Mouse (Mus musculus): ENCODE measurements around the gene Cel.
A peak's percentile ranks its signal among the peaks of the same experiment; 100 is the strongest.

Gene Cel

GRCm38 (mm10) chr2:28563303-28563702 is at the start of gene Cel:
Gene Cel (minus strand): TSS chr2:28563403.
- no peak for DNase-seq

DNA sequence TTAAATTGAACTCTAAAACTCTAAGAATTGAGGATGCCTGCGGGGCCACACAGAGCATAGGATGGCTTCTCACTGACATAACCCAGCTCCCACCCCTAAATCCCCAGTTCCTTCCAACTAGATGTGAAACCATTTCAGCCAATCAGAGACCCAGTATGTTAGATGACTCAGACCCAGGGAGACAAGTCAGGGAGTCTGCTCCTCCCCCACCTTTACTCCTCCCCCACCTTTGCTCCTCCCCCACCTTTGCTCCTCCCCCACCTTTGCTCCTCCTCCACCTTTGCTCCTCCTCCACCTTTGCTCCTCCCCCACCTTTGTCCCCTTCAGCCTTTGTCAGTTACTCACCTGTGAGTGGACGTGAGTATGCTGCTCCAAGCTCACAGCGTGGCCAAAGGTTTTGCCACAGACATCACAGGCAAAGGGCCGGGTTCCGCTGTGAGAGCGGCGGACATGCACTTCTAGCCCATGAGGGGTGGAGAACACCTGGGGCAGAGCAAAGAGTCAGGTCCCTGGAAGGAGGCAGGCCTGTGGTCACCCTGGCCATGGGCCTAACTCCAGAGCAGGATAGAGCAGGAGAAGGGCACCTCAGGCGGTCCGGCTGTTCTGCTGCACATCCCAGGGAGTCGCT is 49.3 kb upstream of the Cel start:
- no peak for DNase-seq

- no peak for DNase-seq
These were observed 48.2 kb upstream of the Cel start for GRCm38 (mm10) chr2:28611407-28611787.

DNA sequence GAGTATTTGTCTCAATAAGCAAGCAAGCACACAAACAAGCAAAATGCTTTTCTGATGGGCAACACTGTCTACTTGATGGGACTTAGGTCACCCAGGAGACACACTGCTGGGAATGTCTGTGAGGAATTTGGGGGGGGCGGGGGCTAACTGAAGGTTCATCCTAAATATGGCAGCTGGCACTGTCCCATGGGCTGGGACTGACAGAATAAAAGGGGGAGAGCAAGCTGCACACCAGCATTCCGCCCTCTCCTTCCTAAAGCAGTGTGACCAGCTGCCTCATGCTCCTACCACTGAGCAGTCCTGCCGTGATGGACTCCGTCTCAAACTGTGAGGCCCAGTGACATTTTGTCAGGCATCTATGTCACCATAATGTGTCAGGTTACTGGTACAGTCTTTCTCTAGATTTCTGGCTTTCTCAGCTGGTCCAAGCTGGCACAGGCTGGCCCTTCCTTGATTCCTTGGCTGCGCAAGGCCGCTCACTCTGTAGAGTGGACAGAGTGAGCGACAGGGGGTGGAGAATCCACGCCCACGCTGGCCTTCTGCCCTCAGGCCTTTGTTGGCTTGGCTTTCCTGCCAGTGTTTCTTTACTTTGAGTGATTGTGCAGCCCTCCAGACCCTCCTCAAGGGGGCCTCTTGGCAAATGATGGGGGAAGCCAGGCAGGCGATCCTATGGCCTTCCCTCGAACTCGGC is 47.7 kb upstream of the Cel start:
- peak; percentile 16 for DNase-seq

DNA sequence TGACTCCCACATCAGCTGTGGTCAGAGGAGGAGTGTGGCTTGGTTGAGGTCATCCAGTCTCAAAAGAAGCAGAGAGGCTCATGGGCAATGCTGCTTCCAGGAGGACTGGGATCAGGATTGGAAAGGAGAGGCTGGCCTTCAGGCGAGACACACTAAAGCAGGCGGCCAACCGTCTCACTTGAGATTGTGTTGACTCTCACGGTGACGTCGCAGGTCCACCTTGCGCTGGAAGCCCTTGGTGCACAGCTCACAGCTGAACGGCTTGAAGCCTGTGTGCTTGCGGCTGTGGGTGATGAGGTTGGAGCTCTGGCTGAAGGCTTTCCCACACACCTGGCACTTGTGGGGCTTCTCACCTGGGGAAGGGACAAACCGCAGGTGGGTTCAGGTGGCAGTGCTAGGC is 46.6 kb upstream of the Cel start:
- no peak for DNase-seq

GRCm38 (mm10) chr2:28607341-28608165 is 44.4 kb upstream of the Cel start:
- DNase-seq: no peak

DNA sequence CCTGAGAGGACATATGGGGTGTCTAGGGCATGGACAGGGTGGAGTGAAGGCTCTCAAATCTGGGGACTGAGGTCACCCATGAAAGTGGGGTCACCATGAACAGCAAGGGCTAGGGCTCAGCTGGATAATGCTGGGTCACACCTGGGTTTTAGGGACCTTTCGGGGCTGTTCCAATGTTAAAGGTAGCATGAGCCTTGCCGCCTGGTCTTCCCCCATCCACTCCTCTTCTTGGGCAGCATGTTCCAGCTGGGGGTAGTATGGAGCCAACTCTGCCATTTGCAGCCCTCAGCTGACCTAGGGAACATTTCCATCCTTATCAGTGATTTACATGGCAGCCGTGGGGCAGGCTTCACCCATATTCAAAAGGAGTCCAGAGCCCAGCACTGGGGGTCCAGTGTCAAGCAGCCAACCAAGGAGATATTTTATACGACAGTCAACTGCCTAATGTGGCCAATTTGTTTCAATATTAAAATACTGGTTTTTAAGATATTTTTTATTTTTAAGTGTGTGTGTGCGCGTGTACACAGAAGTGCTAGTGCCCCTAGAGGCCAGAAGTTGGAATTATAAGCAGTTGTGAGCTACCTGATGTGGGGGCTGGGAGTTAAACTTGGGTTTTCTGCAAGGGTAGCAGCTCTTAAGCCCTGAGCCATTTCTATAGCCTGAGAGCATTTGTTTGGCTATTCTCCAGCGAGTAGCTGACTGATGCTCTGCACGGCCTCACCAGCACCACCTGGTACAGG is 43.6 kb upstream of the Cel start:
- DNase-seq: no peak

- DNase-seq: no peak
These were observed 42.8 kb upstream of the Cel start for GRCm38 (mm10) chr2:28605789-28606541.

- no peak for DNase-seq
These were observed 40.3 kb upstream of the Cel start for GRCm38 (mm10) chr2:28603542-28603941.

GRCm38 (mm10) chr2:28601720-28602590 is 38.8 kb upstream of the Cel start:
- DNase-seq: no peak

DNA sequence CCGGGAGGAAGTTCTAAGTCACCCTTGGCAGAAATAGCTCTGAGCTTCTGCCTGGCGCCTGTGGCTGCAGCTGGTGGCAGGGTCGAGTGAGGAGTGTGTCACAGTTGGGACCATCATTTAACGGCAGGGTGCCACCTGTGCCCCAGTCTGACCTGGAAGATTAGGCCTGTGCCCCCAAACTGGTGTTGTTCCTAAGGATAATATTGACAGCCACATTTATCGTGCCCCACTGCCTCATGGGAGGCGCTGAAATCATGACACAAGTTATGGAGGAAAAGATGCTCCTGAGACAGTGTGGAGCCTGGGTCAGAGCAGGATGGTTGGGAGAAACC is 36.3 kb upstream of the Cel start:
- no peak for DNase-seq

DNA sequence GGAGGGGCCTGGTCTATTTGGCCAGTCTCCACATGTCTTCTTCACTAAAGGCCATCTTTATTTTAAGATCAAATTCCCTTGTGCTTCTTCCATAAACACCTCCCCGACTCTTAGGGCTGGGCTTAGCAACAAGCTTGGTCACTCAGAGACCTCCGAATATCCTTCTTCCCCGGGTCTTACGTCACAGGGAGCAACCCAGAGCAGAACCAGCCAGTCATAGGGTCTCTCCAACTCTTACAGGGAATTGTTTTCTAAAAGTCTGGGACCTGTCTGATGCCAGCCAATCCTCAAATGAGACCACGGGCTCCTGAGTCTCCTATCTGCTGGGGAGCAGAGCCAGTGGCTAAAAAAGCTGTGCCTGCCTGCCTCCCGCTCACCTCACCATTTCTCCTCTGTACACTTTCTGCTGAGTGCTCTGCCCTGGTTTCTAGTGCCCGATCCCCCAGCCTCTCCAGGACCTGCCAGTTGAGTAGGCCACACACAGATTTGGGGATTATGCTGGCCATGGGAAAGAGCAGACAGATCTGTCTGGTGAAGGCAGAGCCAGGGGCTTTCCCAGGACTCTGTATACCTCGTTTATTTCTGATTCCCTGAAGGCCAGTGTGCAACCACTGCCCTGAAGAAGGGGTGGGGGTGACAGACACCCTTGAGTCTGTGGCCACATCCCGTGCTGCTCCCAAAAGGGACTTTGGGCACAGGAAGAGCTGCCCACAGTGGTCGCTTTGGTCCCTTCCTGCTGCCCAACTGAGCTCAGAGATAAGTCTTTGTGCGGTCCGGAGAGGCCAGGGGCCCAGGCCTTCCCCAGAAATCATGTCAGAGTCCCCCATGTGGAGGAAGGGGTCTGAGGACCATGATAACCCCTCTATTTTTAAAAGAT is 35.7 kb upstream of the Cel start:
- no peak for DNase-seq

DNA sequence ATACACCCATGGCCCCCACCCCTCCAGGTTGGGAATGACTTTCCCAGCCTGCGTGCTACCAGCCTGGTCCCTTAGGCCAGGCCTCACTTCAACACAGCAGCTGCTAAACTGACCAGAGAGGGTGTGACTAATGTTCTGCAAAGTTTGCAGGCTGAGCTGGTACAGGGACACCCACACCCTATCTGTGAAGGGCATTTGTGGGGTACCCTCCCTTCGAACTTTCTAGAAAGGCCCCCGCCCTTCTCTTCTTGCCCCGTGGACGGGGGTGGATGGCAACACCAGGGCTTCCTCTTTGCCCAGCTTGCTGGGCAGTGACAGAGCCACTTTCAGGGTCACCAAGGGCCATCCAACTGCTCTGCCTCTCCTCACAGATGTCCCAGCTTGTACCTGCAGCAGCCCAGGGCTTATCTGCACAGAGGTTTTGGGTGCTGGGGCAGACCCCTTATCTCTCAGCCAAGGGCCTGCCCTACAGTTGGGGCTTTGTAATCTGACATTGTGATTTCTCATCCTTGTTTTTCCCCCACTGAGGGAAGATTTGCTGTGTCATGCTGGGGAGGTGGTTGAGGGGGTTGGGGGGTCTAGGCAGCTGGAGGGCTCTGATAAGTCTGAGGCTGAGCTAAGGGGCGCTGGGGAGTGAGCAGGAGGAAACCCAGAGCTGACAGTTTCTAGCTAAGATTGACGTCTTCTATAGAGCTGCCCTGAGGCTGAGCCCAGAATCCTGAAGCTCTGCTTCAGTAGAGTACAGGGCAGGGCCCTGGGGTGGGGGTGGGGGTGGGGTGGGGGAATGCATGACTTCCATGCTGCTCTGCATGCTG is 34.7 kb upstream of the Cel start:
- DNase-seq: no peak

DNA sequence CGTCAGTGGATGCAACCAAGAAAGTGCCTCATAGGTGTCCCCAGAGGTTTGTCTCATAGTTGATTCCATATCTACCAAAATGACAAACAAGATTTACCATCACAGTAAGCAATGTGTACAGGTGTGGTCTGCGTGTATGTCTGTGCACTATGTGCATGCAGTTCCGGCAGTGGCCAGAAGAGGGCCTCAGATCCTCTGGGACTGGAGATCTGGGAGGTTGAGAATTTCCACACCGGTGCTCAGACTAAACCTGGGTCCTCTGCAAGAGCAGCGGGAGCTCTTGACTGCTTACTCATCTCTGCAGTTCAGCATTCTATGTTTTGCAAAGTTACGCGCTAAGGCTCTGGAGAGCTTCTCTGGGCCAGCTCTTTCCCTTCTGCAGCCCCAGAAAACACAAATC is 33.8 kb upstream of the Cel start:
- no peak for DNase-seq

DNA sequence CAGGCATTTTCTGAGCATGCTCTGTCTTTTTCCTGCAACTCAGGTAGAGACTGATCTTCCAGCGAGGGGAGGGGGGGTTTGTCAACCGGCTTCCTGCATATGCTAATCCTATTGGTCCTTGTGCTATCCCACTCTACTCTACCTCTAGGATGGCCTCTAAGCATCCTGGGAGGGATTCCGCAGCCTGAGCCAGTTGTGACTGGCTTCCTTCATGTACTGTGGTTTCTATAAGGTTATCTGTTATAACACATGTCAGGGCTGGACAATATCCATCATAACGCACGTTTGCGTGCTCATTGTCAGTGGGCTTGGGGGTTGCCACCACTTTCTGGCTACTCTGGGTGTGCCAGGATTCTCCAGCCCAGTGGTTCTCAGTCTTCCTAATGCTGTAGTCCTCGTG is 32.8 kb upstream of the Cel start:
- DNase-seq: no peak

DNA sequence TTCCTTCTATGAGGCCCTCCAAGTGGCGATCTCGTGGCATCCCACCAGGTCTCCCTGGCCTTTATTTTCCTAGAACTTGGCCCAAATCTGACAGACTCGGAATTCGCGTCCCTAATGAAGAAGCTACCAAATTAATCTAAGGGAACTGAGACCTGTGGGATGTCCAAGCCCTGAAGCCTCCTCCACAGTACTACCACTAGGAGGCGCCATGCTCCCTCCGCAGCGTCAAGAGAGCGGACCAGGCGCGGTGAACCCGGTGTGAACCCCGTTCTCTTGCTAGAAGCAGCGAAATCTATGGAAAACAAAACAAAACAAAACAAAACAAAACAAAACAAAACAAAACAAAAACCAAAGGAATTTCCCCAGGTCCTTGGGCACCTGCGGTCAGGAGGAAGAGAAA is 29.6 kb upstream of the Cel start:
- peak; percentile 51 for DNase-seq

GRCm38 (mm10) chr2:28591479-28591878 is 28.3 kb upstream of the Cel start:
- DNase-seq: no peak

GRCm38 (mm10) chr2:28588574-28588973 is 25.4 kb upstream of the Cel start:
- DNase-seq: no peak

DNA sequence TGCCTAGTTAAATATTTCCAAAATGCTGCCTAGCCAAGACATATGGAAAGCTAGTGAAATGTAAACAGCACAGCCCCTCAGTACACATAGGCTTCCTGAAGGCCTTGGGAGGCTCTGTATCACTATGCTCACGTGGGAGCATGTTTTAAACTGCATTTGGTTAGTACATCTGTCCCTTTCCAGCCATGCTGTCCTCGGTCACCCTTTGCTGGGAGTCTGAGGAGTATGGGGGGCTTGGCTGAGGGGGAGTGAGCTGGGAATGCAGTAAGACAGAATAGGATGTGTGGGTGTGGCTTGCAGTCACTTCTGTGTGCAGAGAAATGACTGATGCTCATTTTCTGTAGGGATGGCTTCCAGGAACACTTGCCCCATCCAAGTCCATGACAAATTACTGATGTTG is 22.5 kb upstream of the Cel start:
- DNase-seq: no peak

Measured in cerebellum, adult 9-10 months (tissue).